Mouse (Mus musculus) lung, embryonic 16.5 days (tissue): ENCODE measurements around the gene Dbn1. TPM values are rescaled to one million over a fixed set of nuclear protein-coding genes. Genes with fewer than 3 reads are reported as not detected.
A peak's percentile ranks its signal among the peaks of the same experiment; 100 is the strongest.

Source experiments
- ATAC-seq: fragments of 200-750 bp; cut with Nextera tagmentation; 2 replicates; pipeline ENCODE4 v1.8.0; 2017; ENCODE audit warnings: low read depth, mild to moderate bottlenecking, moderate library complexity
- H3K27ac ChIP-seq: fragments of 300-500 bp; sonication (generic); 2 replicates; pipeline ENCODE4 v1.5.1; 2014; ENCODE audit warnings: mild to moderate bottlenecking, control low read depth, low read length
- H3K27me3 ChIP-seq: fragments of 300-500 bp; sonication (generic); 2 replicates; pipeline ENCODE4 v1.6.1; 2014; ENCODE audit warnings: low read depth, low read length, mixed read lengths; ENCODE audit not compliant: control insufficient read depth, insufficient read depth
- H3K36me3 ChIP-seq: fragments of 300-500 bp; sonication (generic); 2 replicates; pipeline ENCODE4 v1.6.1; 2014; ENCODE audit warnings: low read length; ENCODE audit not compliant: control insufficient read depth, insufficient read depth
- H3K4me1 ChIP-seq: fragments of 300-500 bp; sonication (generic); replicated peaks from 2 replicates; pipeline ENCODE4 v1.6.1; 2014; ENCODE audit warnings: low read length, mixed read lengths; ENCODE audit not compliant: control insufficient read depth, insufficient read depth
- H3K4me2 ChIP-seq: fragments of 300-500 bp; sonication (generic); 2 replicates; pipeline ENCODE4 v1.6.1; 2014; ENCODE audit warnings: low read depth, low read length, control low read depth
- H3K4me3 ChIP-seq: fragments of 300-500 bp; sonication (generic); 2 replicates; pipeline ENCODE4 v1.5.1; 2014; ENCODE audit warnings: mild to moderate bottlenecking, low read length, control low read depth
- H3K9ac ChIP-seq: fragments of 300-500 bp; sonication (generic); 2 replicates; pipeline ENCODE4 v1.6.1; 2014; ENCODE audit warnings: low read length, control low read depth
- H3K9me3 ChIP-seq: fragments of 300-500 bp; sonication (generic); 2 replicates; pipeline ENCODE4 v1.6.1; 2016; ENCODE audit warnings: low read length; ENCODE audit not compliant: control insufficient read depth
- WGBS: fragments of 180-500 bp; shearing (Covaris S2); extraction: QIAGEN DNeasy Blood & Tissue Kit; methylation state at CpG from one replicate; pipeline ENCODE4 v1.1.7; 2014; 5-methylcytosine and 5-hydroxymethylcytosine counted together
- polyA plus RNA-seq: library from polyadenylated mRNA; unstranded; fragments of >200 nt; fragmentation: Nextera tagmentation; extraction: Ambion mirVana; gene quantifications from 2 replicates; pipeline ENCODE4 v1.2.1, GENCODE M21; 2015

Gene Dbn1
- polyA plus RNA-seq, 1 experiment from 2014 or later = 115 TPM

DNA sequence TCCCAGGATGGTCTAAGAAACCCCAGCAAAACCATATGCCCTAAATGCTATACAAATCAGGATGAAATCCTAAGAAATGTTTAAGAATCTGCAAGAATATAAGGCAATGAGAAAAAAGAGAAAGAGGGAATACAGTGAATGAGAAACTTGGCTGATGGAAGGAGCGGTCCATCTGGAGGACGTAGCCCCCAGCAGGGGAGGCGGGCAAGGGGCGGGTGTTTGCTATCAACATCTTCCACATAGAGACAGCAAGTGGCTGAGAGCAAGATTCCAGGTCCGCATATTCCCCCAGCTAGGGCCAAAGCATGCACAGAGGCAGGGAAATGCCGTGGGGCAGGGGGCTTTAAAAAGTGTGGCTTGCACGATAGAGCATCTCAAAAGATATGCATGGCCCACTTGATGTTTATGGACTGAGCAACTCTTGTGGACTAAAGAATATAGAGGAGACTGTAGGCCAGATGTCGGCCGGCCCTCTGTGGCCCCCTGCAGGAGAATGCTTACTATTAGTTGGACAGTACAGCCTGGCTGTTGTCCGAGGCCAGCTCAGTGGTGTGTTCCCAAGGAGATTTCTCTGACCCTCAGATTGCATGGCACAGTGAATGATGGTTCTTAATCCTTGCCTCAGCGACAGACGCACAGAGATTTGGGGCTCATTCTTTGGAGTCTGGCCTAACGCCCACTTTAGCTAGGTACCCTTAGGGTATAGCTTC is 18.9 kb downstream of the Dbn1 start:
- Histone ChIP-seq H3K4me3 (no peak overlapping the region), H3K36me3 (no peaks in the 10 kb centered on the region), H3K4me2 (no peak overlapping the region), H3K4me1 (peaks cover 18% of the 10 kb centered on the region), H3K27ac (no peak overlapping the region), H3K27me3 (peaks cover 3% of the 10 kb centered on the region; the same call in 1 of the 2 replicates), H3K9me3 (no peaks in the 10 kb centered on the region), H3K9ac (no peak overlapping the region)
- ATAC-seq = no peak
- 40% methylated on average over 13 of the region's 13 CpGs for WGBS

DNA sequence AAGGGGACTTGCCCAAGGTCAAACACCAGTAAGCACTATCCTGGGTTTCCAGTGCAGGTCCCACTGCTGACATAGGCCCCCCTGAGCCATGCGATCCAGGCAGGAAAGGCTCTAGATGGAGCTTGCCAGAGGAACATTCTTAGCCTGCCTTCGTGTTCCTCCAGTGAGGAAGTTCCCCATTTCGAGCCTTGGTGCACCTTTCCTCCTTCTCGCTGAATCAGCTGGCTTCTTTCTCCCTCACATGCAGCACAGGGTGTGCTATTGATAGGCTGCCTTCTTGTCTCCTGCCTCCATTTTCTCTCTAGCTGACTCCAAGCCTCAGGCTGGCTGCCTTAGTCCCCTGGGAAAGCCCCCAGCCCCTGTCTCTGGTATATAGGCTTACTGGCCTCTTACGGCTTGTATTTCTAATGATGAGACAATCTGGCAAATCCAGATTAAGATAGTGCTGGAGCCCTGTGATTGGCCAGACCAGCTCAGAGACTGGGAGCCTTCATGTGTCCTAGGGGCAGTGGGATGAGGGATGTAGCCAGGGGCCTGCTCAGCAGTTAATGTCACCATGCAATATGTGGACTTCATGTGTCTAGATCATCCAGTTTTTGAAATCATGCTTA is 22.0 kb downstream of the Dbn1 start:
- ATAC-seq = no peak
- Histone ChIP-seq H3K4me1 (peaks cover 16% of the 10 kb centered on the region), H3K9ac (no peak overlapping the region), H3K9me3 (no peaks in the 10 kb centered on the region), H3K4me2 (no peak overlapping the region), H3K4me3 (no peak overlapping the region), H3K36me3 (no peaks in the 10 kb centered on the region), H3K27me3 (peaks cover 3% of the 10 kb centered on the region; the same call in 1 of the 2 replicates), H3K27ac (no peak overlapping the region)
- 64% methylated on average over 5 of the region's 5 CpGs for WGBS

DNA sequence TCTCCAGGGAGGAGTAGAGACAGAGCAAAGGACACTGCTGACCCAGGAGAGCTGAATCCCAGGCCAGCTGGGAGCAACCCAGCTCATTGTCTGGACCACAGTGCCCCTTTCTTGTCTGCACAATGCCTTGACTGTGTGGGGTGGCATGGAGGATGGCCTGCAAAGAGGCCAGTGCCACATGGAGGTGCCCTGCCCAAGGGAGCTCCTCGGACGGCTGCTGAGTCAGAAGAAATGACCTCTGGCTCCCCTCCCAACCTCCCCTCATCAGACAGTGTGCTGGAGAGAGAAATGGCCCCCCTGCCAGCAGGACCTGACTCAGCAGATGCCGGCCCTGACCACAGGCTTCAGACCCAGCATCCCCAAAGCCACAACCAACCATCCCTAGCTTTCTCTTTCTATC is 22.7 kb downstream of the Dbn1 start:
- Histone ChIP-seq H3K4me1 (peaks cover 16% of the 10 kb centered on the region), H3K36me3 (no peaks in the 10 kb centered on the region), H3K4me3 (no peak overlapping the region), H3K9ac (peak overlapping the region; percentile 78), H3K9me3 (no peaks in the 10 kb centered on the region), H3K27me3 (peaks cover under 1% of the 10 kb centered on the region; the same call in 1 of the 2 replicates), H3K4me2 (no peak overlapping the region), H3K27ac (no peak overlapping the region)
- WGBS = 32% methylated on average over 3 of the region's 3 CpGs
- no peak for ATAC-seq

DNA sequence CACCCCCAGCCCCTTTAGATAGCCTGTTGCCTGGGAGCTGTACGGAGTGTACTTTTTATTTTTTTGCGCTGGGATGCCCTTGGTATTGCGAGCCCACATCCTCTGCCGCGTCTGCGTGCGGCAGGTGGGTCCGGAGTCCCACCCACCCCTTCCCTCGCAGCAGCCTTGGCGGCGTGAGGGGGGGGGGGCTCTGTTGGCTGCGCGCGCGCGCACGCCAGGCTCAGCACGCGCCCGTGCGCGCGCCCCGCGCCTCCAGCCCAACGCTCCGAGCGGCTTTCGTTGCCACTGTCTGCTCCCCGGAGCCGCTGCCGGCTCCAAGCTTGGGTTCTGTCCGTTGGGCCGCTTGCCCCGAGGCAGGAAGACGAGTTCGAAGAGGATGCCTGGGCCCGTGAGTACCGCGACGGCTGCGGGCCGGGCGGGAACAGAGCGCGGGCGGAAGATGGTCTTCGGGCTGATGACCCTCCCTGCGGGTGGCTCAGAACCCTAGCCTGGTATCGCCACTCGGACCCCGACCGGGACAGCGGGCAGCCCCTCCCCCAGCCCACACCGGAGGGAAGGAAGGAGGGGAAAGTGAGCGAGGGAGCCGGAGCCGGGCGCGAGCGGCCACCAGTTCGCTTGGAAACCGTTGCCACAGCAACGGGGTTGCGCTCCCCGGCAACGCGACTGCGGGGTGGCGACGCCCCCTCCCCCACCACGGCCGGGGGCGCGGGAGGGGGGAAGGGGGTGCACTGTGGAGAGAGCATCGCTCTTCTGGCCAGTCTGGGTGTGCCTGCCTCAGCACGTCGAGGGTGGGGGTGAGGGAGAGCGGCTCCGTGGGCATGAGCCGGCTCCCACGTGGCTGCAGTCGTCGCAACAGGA is 23.7 kb downstream of the Dbn1 start, which contains the start of gene Prr7:
TSS of gene Prr7 (plus strand) at position 241 of the 858 bp plus-strand sequence.
- peak; percentile 59 for ATAC-seq
- Histone ChIP-seq H3K27me3 (no peaks in the 10 kb centered on the region), H3K4me1 (peaks cover 16% of the 10 kb centered on the region), H3K9ac (peak within 1 kb of the TSS; percentile 78), H3K36me3 (peaks cover 5% of the 10 kb centered on the region; the same call in 1 of the 2 replicates), H3K4me3 (peak within 1 kb of the TSS; percentile 68), H3K9me3 (no peaks in the 10 kb centered on the region), H3K4me2 (peak within 1 kb of the TSS; percentile 99), H3K27ac (no peak within 1 kb of the TSS)
- under 1% methylated on average over 69 of the region's 84 CpGs for WGBS

DNA sequence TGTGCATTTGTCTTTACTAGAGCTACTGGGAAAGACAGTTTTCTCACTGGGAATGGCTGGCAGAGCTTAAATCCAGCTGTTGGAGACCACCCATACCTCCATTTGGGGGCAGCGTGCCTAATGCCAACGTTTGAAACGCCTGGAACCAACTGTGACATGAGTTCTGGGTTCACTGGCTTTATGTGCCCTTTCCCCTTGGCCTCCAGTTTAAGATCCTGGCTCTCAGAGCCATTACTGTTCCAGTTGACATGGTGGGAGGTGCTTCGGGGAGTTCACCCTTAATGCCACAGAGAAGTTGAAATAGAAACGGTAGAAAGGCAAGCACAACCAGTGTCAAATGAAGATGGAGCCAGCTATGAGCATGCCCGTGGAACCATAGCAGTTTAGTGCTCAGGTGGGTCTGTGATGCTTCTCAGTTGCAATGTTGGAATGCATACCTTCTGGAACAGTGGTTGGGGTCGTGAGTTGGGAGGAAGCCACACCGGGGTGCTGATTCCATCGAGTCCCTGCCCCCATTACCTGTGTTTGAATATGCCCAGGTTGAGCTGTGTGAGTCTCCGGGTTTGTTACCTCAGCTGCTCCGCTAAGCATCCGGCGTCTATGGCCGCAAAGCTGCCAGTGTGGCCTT is 24.4 kb downstream of the Dbn1 start:
- Histone ChIP-seq H3K4me3 (peak overlapping the region; percentile 68), H3K27me3 (no peaks in the 10 kb centered on the region), H3K4me1 (peaks cover 16% of the 10 kb centered on the region), H3K27ac (no peak overlapping the region), H3K4me2 (peak overlapping the region; percentile 99), H3K9me3 (no peaks in the 10 kb centered on the region), H3K9ac (peak overlapping the region; percentile 78), H3K36me3 (peaks cover 12% of the 10 kb centered on the region)
- WGBS = 11% methylated on average over 14 of the region's 14 CpGs
- peak; percentile 8; the same call in 1 of the 2 replicates for ATAC-seq

DNA sequence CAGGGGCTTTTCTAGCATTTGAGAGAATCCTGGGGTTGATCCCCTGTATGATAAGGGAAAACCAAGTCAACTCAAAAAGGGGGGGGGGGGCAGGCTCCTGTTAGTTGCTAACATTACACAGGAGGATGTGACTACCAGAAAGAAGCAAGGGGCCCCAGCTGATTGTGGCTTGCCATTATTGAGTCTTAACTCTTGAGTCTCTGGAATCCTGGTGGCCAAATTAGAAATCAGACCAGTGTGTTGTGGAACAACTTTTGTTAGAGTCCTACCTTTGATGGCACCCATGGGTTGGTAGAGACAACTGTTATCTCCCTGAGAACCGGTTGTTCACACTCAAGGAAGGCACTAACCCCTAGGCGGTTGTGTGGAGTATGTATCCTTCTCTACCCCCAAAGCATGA is 24.9 kb downstream of the Dbn1 start:
- H3K4me2 ChIP-seq = no peak overlapping the region
- WGBS = 37% methylated on average over 2 of the region's 2 CpGs
- no peak overlapping the region for H3K27ac ChIP-seq
- ATAC-seq = no peak
- H3K27me3 ChIP-seq = no peaks in the 10 kb centered on the region
- no peak overlapping the region for H3K9ac ChIP-seq
- H3K9me3 ChIP-seq = no peaks in the 10 kb centered on the region
- H3K4me3 ChIP-seq = no peak overlapping the region
- peaks cover 16% of the 10 kb centered on the region for H3K4me1 ChIP-seq
- H3K36me3 ChIP-seq = peaks cover 15% of the 10 kb centered on the region

DNA sequence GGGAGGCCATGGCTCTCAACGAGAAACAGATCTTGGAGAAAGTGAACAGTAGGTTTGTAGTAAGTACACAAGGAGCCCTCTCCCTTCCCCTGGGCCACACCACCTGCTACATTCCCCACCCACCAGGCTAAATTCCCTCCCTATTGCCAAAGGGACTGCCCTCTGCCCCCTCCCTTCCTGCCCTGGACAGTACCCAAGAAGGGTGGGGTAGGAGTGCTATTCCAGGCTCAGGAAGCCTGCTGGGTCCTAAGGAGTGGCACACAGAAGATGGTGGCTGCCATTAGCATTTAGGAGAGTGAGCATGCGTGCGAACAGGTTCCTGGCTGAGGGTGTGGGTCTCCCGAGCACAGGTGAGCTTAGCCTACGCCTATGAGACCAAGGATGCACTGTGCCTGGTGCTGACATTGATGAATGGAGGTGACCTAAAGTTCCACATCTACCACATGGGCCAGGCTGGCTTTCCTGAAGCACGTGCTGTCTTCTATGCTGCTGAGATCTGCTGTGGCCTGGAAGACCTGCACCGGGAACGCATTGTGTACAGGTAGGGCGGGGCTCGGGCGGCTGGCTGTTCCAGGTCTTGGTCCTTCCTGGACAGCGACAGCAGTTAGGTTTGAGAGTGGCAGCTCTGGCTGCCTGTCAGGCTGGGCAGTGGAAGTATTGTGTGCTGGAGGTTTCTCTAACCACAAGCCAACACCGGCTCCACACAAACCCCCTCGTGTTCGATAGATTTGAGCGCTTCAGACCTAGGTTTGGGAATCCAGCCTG is 35.9 kb downstream of the Dbn1 start:
- H3K4me3 ChIP-seq = no peak overlapping the region
- ATAC-seq = peak; percentile 37; the same call in 1 of the 2 replicates
- no peaks in the 10 kb centered on the region for H3K9me3 ChIP-seq
- no peak overlapping the region for H3K9ac ChIP-seq
- H3K4me1 ChIP-seq = no peaks in the 10 kb centered on the region; the same call in 1 of the 2 replicates
- no peaks in the 10 kb centered on the region for H3K27me3 ChIP-seq
- WGBS = 90% methylated on average over 16 of the region's 16 CpGs
- H3K4me2 ChIP-seq = no peak overlapping the region
- peaks cover 45% of the 10 kb centered on the region for H3K36me3 ChIP-seq
- H3K27ac ChIP-seq = no peak overlapping the region

DNA sequence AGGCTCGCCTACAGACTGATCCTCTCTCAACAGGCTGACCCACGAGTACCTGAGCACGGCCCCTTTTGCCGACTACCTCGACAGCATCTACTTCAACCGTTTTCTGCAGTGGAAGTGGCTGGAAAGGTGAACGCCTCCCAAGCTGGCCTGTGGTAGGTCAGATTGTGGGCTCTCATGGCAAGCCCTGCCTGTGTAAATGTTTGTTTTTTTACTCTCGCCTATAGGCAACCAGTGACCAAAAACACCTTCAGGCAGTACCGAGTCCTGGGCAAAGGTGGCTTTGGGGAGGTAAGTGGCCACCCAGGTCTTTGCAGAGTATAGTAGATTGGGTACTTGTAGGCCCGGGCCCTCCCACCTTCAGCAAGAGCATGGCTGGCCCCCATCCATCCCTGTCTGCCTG is 36.6 kb downstream of the Dbn1 start:
- peaks cover 41% of the 10 kb centered on the region for H3K36me3 ChIP-seq
- no peak overlapping the region for H3K9ac ChIP-seq
- no peak overlapping the region for H3K4me2 ChIP-seq
- ATAC-seq = no peak
- peaks cover 4% of the 10 kb centered on the region for H3K4me1 ChIP-seq
- H3K9me3 ChIP-seq = no peaks in the 10 kb centered on the region
- no peak overlapping the region for H3K4me3 ChIP-seq
- no peak overlapping the region for H3K27ac ChIP-seq
- WGBS = 77% methylated on average over 10 of the region's 10 CpGs
- H3K27me3 ChIP-seq = no peaks in the 10 kb centered on the region
